Mouse (Mus musculus) limb, embryonic 14.5 days (tissue): ENCODE results near the gene Lama4. TPM values are rescaled to one million over a fixed set of nuclear protein-coding genes. Genes with fewer than 3 reads are reported as not detected.

ENCODE experiments used
- ATAC-seq: fragments of 200-750 bp; cut with Nextera tagmentation; 2 replicates; pipeline ENCODE4 v1.8.0; 2017; ENCODE audit warnings: low read depth, moderate number of reproducible peaks, moderate TSS enrichment; ENCODE audit not compliant: low FRiP score
- DNase-seq: peaks from one replicate; pipeline ENCODE4 v3.0.0-alpha.2; 2015; ENCODE audit warnings: low spot score
- H3K27ac ChIP-seq: fragments of 300-500 bp; sonication (generic); replicated peaks from 2 replicates; pipeline ENCODE4 v1.5.1; 2014; ENCODE audit warnings: low read depth, mild to moderate bottlenecking, low read length, moderate library complexity, mixed read lengths
- H3K27me3 ChIP-seq: fragments of 300-500 bp; sonication (generic); 2 replicates; pipeline ENCODE4 v1.6.1; 2014; ENCODE audit warnings: low read length, mixed read lengths; ENCODE audit not compliant: control insufficient read depth, insufficient read depth
- H3K36me3 ChIP-seq: fragments of 300-500 bp; sonication (generic); 2 replicates; pipeline ENCODE4 v1.6.1; 2014; ENCODE audit warnings: mild to moderate bottlenecking, low read length, moderate library complexity, mixed read lengths; ENCODE audit not compliant: control insufficient read depth, insufficient read depth
- H3K4me1 ChIP-seq: fragments of 300-500 bp; sonication (generic); 2 replicates; pipeline ENCODE4 v1.6.1; 2014; ENCODE audit warnings: antibody characterized with exemption, low read length, mixed read lengths; ENCODE audit not compliant: control insufficient read depth, insufficient read depth
- H3K4me2 ChIP-seq: fragments of 300-500 bp; sonication (generic); replicated peaks from 2 replicates; pipeline ENCODE4 v1.6.1; 2014; ENCODE audit warnings: low read depth, mild to moderate bottlenecking, low read length, moderate library complexity; ENCODE audit not compliant: severe bottlenecking
- H3K4me3 ChIP-seq: fragments of 300-500 bp; sonication (generic); replicated peaks from 2 replicates; pipeline ENCODE4 v1.5.1; 2014; ENCODE audit warnings: low read length
- H3K9ac ChIP-seq: fragments of 300-500 bp; sonication (generic); 2 replicates; pipeline ENCODE4 v1.6.1; 2014; ENCODE audit warnings: mild to moderate bottlenecking, low read depth, low read length, moderate library complexity; ENCODE audit not compliant: severe bottlenecking
- H3K9me3 ChIP-seq: fragments of 300-500 bp; sonication (generic); 2 replicates; pipeline ENCODE4 v1.6.1; 2016; ENCODE audit warnings: low read length; ENCODE audit not compliant: control insufficient read depth
- POLR2A ChIP-seq: fragments of 200-500 bp; IDR thresholded peaks from 2 replicates; pipeline ENCODE4 v1.8.0; 2012; ENCODE audit warnings: inconsistent platforms, mild to moderate bottlenecking, moderate library complexity, borderline replicate concordance; ENCODE audit not compliant: insufficient read depth, insufficient read length; ENCODE audit errors: extremely low read depth
- WGBS: fragments of 180-500 bp; shearing (Covaris S2); extraction: QIAGEN DNeasy Blood & Tissue Kit; methylation state at CpG from one replicate; pipeline ENCODE4 v1.1.7; 2014; 5-methylcytosine and 5-hydroxymethylcytosine counted together
- polyA plus RNA-seq, 2 experiments: library from polyadenylated mRNA; depleted of rRNA in 1 of 2; stranded (reverse) in 1 of 2; unstranded in 1 of 2; fragments of >200 nt; fragmentation: Nextera tagmentation in 1 of 2; extraction: Ambion mirVana in 1 of 2; gene quantifications; 2 replicates each; pipeline versions ENCODE4 v1.2.1 to v1.2.3; 2012 to 2014

Lama4 gene
- polyA plus RNA-seq (2012; rRNA removed), result 72.9 and 74.1 TPM in 2 replicates
- polyA plus RNA-seq (2014; fragmentation: Nextera tagmentation; extraction: Ambion mirVana), result 88.7 and 94.7 TPM in 2 replicates

- H3K36me3 ChIP-seq, result no peaks in the 10 kb centered on the region
- H3K9me3 ChIP-seq, result no peaks in the 10 kb centered on the region
- peaks cover 39% of the 10 kb centered on the region for H3K4me1 ChIP-seq
- 5% methylated on average over 24 of the region's 24 CpGs for WGBS
- peak within 1 kb of the TSS; percentile 71 for H3K9ac ChIP-seq
- H3K27me3 ChIP-seq, result no peaks in the 10 kb centered on the region
- peak; percentile 83; the same call in 1 of the 2 replicates for TF ChIP-seq POLR2A
- H3K4me3 ChIP-seq, result peak within 1 kb of the TSS; percentile 49
- H3K27ac ChIP-seq, result peak within 1 kb of the TSS; percentile 66
- ATAC-seq, result peak; percentile 79
- peak within 1 kb of the TSS; percentile 66 for H3K4me2 ChIP-seq
- peak; percentile 83 for DNase-seq
Measured at GRCm38 (mm10) chr10:38965075-38965781, at the start of gene Lama4. TSS of gene Lama4 (plus strand) at chr10:38965515.

DNA sequence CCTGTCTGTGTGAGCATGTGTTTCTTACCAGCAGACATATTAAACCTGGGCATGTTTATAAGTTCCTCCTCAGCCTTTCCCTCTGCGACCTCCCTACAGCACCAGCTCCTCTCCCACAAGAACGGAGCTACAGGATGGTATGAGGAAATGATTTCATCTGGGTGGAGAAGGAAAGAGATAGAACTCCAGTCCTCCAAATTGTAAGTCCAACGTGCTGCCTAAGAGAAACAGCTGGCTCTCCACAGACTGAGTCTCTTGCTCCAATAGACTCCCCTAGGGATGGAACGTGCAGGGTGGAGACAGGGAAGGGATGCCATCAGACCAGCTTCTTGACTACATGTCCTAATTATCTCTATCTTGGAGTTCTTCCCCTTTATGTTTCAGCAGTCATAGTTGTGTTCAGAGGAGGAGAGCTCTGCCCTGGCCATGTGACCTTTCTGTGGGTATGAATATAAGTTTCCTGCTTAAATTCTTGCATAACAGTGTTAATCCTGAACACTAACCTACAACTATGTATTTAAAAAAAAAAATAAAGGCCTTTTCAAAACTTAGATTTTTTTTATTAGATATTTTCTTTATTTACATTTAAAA is 49.2 kb upstream of the Lama4 start:
- Histone ChIP-seq H3K9ac (no peak overlapping the region), H3K27ac (no peak overlapping the region), H3K4me2 (no peak overlapping the region), H3K36me3 (no peaks in the 10 kb centered on the region), H3K4me1 (0 out of 2 replicates have a peak, but pooled peaks cover 5% of the 10 kb centered on the region), H3K9me3 (no peaks in the 10 kb centered on the region), H3K4me3 (no peak overlapping the region), H3K27me3 (no peaks in the 10 kb centered on the region)
- 46% methylated on average over 4 of the region's 4 CpGs for WGBS
- no peak for DNase-seq
- TF ChIP-seq POLR2A, result no peak
- ATAC-seq, result no peak

DNA sequence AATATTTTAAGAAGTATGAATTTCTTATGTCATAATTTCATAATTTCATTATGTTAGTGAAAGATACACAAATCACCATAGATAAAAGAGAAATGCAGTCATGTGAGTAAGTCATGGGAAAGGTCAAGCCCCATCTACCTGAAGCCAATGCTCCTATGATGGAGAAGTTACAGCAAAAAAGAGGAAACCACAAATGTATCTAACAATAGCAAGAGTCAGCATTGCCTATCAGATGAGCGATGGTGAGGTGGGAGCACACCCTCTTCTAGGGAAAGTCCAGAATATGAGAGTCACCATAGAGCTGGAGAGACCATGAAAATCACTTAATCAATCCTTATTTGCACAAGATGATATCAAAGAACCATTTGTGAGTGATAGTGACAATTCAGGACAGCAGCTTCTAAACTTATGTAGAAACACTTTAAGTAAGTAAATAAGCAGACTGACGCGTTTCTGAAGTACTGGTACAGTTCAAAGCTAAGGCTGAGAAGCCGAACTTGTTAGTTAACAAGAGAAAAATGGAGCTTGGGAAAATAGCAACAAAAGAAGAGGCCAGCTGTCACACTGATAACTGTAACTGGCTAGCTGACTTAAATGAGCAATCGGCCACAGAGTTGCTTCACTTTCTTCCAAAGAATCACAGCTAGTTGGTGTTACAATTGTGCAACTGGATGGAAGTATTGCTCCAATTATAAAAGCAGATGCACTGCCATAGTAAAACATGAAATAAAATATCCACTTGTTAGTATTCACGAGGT is 36.2 kb upstream of the Lama4 start:
- Histone ChIP-seq H3K27ac (no peak overlapping the region), H3K9me3 (no peaks in the 10 kb centered on the region), H3K9ac (no peak overlapping the region), H3K4me1 (no peaks in the 10 kb centered on the region), H3K27me3 (no peaks in the 10 kb centered on the region), H3K36me3 (no peaks in the 10 kb centered on the region), H3K4me3 (no peak overlapping the region), H3K4me2 (no peak overlapping the region)
- no peak for TF ChIP-seq POLR2A
- 82% methylated on average over 6 of the region's 6 CpGs for WGBS
- no peak for ATAC-seq
- no peak for DNase-seq

DNA sequence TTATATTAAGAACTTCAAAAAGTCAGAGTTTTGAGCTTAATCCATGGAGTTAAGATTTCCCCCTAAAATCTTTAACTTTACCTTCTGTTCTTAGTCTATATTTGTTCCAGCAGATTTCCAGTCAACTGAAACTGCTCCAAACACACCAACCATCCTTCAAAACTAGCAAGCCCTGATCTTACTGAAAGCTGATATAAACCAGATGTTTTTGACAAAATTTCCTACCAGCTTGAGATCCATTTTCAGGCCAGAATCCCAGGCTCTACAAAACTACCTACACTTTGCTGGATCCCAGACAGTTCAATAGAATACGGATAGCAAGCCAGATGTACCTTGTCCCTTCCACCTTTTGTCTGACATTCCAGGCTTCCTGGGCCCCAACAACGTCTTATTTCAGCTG is 20.6 kb upstream of the Lama4 start:
- ATAC-seq (no peak), DNase-seq (peak; percentile 13)
- Histone ChIP-seq H3K9me3 (no peaks in the 10 kb centered on the region), H3K27me3 (no peaks in the 10 kb centered on the region), H3K4me1 (no peaks in the 10 kb centered on the region), H3K4me3 (no peak overlapping the region), H3K9ac (no peak overlapping the region), H3K27ac (peak overlapping the region; percentile 27; the same call in 1 of the 2 replicates), H3K36me3 (no peaks in the 10 kb centered on the region), H3K4me2 (no peak overlapping the region)
- 36% methylated on average over 2 of the region's 2 CpGs for WGBS
- no peak for TF ChIP-seq POLR2A

DNA sequence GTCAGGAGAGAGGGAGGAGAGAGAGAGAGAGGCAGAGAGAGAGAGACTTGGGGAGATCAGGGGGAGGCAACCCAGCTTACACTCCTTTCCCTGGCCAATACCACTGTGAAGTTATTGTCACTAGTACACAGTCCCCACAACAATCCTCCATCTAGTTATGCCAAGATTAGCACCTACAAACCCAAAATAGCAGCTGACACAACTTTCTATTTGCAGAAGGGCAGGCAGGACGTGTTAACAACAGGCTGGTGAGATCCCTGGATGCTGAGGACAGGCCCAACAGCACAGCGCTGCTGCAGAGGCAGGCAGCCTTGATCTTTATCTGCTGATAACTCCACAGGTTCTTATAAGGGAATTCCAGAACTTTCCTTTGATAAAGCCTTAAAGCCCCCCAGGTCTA is 3.4 kb upstream of the Lama4 start:
- no peak for ATAC-seq
- TF ChIP-seq POLR2A, result no peak
- 50% methylated on average over 2 of the region's 2 CpGs for WGBS
- no peak overlapping the region for H3K27ac ChIP-seq
- H3K9ac ChIP-seq, result no peak overlapping the region
- no peak for DNase-seq
- no peaks in the 10 kb centered on the region for H3K27me3 ChIP-seq
- no peaks in the 10 kb centered on the region for H3K9me3 ChIP-seq
- H3K36me3 ChIP-seq, result no peaks in the 10 kb centered on the region
- H3K4me1 ChIP-seq, result peaks cover 13% of the 10 kb centered on the region
- no peak overlapping the region for H3K4me3 ChIP-seq
- no peak overlapping the region for H3K4me2 ChIP-seq
